Mouse (Mus musculus) embryo, embryonic 10 days (tissue): ENCODE data around the gene Nbeal2.
A peak's percentile ranks its signal among the peaks of the same experiment; 100 is the strongest.

Experiments
- DNase-seq: peaks from one replicate; pipeline ENCODE4 v3.0.0-alpha.2; 2015; ENCODE audit warnings: low spot score

Nbeal2 gene

DNA sequence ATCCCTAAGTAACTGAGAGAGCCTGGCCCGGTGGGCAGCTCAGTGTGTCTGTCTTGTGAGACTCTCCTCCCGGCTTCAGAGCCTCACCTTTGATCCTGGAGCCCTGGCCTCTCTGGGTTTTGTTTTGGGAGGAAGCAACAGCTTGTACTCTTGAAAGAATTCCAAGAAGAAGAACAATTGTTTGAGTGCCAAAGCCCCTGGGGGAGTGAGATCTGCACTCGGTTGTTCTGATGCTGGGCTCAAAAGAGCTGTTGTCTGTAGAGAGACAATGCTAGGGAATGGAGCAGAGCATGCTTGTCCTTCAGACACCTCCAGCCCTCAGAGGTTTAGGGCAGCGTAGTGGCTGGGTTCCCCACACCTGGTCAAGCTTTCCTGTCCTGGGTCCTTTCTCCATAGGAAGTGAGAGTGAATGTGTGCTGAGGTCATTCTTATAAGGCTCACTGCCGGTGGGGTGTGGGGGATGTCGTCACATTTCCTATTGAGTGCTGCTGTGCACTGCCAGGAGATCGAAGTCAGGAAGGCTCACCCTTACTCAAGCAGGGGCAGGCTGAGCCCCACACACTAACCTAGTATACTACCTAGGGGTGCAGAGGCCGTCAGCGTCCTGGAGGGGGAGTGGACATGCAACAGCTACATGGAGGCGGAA, 19.3 kb upstream of the Nbeal2 start:
- no peak for DNase-seq

DNA sequence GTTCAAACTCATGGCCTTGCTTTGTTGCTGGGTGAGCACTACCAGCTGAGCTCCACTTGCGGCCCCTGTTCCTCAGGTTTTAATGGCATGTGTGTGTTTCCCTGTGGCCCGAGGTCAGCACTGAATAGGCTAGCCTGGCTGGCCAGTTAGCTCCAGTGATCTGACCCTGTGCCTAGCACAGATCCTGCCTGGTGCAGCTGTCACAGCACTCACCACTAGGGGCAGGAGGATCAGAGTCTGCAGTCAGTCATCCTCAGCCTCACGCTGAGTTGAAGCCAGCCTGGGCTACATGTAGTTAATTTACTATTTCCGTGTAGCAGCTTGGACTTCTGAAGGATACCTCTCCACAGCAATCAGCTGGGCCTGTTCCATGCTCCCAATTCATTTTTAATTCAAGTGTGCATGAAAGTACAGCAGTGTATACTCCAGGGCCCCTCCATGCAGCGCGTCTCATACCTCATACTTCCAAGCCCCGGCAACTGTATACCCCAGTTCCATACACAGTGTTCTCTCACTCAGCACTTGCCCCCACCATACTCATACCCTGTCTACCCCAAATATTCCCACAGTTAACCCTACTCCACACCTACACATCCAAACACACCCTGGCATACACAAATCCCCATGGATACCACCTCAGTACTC, 18.6 kb upstream of the Nbeal2 start:
- peak; percentile 79 for DNase-seq

DNA sequence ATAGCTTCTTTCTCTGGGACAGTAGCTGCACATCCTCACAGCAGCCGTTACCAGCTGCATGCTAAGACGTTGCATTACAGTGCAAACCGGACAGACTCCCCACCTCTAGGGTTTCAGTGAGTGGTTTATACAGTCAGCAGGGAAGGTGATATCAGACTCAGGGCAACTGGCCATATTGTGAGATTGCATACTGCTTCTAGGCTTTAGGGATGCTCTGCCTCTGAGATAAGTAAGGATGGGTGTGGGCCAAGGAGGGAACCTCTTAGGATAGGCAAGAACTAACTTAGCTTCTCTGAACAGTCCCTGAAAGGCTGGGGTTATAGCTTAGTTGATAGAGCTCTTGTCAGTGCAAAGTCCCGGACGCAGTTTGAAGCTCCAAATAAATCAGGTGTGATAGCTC, 15.8 kb upstream of the Nbeal2 start:
- no peak for DNase-seq

DNA sequence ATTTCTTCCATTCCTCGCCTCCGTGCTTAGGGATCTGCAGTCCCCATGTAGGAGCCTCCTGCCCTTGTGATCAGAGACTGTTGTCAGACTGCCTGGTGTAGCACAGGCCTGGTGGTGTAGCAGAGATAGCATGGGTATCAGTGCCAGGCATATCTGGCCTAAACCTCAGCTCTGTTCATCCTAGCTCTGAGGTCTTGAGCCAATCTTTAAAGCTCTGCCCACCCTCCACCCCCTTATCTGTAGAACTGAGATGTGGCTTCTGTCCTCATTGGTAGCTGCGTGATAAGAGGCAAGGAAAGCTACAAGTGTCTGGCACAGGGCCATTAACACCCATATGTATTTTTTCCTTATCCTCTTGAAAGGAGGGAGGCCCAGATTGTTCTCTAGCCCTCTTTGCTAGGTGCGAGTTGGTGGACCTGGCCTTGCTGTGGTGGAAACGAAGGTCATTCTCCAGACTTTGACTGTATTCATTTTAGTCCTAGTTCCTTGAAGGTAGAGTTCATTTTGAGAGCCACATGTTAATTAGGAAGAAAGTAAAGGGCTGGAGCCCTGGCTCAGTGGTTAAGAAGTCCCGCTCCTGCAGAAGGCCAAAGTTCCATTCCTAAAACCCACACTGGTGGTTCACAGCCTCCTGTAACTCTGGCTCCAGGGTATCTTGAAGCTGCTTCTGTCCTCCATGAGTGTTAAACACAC, 14.8 kb upstream of the Nbeal2 start:
- DNase-seq: no peak

DNA sequence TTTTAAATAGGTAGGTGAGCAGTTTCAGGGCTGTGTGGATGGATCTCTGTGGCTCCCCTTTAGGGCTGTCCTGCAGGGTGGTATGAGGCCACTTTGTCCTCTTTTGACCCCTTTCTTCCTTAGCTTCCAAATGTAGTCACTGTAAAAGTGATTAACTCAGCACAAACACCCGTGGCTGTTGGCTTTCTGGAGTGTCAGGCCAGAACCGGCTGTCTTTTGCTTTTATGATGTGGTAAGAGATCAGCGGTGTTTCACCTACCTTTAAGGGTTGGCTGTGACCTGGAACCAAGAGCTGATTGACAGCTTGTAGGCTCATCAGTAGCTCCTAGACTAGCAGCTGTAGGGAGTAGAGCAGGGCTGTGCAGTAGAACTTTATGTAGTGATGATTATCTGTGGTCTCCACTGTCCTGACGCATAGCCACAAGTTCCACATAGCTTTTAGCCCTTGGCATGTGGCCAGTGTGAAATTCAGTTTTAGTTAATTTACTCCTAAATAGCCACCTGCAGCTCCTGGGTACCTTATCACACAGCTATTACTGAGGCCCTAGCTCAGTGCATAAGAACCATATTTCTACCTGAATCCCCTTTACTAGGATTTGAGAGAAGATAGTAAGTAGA, 13.4 kb upstream of the Nbeal2 start:
- no peak for DNase-seq

DNA sequence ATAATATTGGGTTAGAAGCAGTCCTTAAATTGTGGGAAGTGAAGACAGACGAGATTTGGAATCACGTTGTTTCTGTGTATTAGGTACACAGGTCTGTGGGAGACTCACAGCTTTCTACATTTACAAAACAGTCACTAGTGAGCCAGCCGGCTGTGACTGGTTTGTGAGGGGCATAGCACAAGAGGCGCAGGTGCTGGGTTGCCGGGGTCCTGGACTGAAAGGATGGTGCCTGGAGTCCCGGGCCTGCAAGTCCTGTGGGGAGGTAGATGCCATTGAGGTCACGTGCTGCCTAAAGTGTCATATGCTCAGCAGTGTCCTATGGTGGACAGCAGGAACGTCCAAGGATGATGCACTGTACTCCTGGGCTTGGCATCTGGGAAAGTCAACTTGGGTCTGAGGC, 12.4 kb upstream of the Nbeal2 start:
- DNase-seq: no peak

DNA sequence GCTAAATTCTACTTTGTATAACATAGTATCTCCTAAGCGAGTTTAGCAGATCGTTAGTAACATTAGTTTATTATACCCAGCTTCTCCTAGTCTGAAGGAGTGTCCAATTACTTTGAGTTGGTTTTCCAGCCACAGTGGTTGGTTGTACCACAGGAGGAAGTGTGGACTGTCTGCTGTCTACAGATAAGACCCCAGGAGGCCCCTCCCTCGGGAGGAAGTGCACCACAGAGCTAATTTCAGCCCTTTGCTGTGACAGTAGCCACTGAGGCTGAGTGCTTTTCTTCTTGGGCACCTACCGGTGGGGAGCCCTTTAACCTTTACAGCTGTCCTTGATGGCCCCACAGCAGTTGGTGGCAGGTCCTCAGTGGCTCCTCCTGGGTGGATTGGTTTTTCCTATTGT, 12.0 kb upstream of the Nbeal2 start:
- DNase-seq: peak; percentile 55

DNA sequence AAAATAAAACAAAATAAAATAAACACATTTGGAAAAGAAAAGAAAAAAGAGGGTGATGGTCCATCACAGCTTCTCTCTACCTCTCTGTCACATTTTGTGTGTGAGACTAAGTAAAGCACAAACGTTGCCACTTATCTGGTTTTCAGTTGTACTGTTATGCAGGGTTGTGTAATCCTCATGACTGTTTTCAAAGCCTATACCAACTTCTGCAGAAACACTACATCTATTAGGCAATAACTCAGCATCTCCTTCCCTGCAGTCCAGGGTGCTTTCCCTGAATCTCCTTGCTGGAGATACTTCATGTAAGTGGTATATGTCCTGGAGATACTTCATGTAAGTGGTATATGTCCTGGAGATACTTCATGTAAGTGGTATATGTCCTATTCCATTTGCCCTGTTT, 8.9 kb upstream of the Nbeal2 start:
- no peak for DNase-seq

DNA sequence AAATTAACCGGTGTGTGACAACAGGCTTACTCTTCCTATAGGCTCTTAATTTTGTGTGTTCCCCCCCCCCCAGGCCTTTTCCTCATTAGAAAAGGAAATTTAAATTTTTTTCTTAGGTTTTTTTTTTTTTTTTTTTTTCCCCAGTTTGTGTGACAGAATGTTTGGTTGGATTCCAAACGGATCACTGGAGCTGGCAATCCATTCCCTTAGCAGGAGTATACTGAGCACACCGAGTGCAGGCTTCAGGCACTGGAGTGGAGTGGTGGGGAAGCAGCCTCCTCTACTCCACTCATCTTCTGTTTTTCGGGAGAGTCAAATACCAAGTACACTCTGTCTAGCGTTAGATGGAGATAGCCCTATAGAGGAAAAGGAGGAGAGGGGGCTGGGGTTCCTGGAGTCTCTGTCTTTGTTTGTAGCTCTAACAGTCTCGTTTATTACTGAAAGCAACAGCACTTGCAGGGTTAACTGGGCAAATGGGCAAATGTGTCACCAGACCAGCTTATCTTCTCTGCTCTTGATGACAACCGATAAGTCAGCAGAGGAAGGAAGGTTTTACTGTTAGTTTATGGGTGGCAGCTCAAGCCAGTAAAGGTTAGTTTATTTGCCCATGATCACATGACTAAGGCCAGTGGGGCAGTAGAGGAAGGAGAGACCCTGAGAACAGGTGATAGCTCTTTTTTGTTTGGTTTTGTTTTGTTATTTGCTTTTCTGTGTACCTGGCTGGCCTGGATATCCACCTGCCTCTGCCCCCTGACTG, 7.1 kb upstream of the Nbeal2 start:
- DNase-seq: no peak

DNA sequence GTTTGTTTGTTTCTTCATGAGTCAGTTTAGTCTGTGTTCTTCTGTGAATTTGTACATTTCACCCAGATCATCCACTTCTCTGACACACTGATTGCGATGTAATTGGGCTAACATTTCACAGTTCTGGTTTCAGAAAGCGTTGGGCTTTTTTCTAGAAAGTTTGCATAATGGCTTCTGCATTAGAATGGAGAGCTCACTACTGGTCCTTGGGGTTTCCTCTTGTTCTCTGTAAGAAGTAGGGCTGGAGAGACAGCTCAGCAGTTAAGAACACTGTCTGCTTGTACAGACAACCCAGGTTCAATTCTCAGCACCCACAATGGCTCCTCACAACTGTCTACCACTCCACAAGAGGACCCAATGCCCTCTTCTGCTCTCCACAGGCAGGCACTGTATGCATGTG, 6.2 kb upstream of the Nbeal2 start:
- DNase-seq: no peak

DNA sequence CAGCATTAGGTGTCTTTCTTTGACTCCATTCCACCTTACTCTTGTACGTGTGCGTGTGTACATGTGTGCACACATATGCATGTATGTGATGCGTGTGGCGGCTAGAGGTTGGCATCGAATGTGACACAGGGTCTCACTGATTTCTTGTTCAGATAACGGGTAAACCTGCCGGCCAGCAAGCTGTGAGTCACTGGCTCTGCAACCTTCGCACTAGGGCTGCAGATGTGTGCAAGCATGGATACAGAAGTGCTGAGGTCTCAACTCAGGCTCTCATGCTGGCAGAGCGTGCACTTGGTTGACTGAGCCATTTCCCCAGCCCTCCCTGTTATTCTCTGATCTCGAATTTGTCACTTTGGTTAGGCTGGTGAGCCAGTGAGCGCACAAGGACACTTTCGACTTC, 5.6 kb upstream of the Nbeal2 start:
- no peak for DNase-seq

DNA sequence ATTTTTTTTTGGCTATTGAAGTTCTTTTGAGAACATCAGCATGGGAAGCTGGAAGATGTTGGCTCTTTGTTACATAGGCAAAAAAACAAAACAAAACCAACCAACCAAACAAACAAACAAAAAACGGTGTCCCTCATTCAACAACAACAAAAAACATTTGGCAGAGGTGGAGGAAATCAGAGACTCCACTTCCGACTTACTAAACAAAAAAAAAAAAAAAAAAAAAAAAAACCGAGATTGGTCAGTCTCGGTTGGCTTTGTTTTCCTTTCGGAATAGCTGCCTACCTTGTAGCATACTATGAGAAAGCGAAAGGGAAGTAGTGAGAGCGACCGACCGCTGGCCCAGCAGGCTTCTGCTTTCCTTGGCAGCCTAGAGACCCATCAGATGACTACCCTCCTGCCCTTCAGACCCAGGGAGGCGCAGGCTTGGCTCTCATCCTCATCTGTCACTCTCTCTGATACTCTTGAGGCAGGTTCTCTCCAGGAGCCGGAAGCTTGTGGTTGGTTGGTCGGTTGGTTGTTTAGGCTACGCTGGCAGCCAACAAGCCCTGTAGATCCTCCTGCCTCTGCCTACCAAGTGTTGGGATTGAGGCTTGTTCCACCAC, 3.6 kb upstream of the Nbeal2 start:
- no peak for DNase-seq

DNA sequence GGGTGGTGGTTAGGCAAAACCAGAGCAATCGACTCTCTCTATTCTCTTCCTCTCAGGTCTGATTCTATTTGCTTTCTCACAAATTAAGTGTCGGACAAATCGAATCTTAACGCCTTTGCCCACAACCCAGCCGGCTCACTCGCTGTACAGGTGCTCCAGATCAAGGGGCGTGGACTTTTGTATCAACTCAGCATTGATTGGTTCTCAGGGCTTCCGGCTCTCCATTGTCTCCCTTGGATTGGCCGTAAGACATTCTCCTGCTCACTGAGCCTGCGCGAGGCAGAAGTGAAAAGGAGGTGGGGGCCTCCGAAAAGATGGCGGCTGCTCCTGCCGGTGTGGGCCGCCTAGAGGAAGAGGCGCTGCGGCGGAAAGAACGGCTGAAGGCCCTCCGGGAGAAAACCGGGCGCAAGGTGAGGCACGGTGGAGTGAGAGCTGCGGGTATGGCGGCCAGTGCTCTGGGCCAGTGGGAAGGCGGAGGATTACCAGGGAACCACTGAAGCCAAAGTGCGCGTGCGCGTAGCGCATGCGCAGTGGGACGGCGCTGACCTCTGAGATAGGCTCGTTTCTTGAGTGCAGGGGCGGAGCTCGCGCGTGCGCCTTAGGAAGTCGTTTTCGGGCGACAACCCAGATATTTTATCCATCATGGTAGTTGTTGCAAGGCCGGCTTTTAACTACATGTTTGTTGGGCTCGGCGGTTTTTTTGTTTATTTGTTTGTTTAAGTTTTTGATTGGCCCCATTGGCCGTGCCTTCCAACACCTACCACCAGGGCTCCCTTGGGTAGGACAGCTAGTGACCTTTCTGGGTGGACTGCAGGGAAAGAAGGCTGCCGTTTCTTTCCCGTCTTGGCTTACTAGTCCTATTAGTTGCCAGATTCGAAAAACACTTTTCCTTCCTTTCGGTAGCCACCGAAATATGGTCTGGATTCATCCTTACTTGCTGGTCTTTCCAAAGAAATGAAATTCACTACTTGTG, 2.6 kb upstream of the Nbeal2 start, which contains the start of gene Ccdc12:
Ccdc12 (plus strand) TSS at position 255 of the 973 bp plus-strand sequence.
- DNase-seq: peak; percentile 97

DNA sequence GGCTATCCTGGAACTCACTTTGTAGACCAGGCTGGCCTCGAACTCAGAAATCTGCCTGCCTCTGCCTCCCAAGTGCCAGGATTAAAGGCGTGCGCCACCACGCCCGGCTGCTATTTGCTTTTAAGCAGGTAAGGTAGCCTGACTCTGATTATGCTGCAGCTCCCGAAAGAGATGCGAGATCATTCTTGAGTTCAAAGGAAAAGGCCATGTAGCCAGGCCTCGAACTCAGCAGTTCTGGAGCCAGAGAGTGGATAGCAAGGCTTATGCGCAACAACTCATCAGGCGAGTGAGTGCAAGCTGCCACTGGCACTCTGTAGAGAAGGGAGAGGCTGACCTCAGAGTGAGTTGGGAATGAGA, 1.7 kb upstream of the Nbeal2 start:
- no peak for DNase-seq

DNA sequence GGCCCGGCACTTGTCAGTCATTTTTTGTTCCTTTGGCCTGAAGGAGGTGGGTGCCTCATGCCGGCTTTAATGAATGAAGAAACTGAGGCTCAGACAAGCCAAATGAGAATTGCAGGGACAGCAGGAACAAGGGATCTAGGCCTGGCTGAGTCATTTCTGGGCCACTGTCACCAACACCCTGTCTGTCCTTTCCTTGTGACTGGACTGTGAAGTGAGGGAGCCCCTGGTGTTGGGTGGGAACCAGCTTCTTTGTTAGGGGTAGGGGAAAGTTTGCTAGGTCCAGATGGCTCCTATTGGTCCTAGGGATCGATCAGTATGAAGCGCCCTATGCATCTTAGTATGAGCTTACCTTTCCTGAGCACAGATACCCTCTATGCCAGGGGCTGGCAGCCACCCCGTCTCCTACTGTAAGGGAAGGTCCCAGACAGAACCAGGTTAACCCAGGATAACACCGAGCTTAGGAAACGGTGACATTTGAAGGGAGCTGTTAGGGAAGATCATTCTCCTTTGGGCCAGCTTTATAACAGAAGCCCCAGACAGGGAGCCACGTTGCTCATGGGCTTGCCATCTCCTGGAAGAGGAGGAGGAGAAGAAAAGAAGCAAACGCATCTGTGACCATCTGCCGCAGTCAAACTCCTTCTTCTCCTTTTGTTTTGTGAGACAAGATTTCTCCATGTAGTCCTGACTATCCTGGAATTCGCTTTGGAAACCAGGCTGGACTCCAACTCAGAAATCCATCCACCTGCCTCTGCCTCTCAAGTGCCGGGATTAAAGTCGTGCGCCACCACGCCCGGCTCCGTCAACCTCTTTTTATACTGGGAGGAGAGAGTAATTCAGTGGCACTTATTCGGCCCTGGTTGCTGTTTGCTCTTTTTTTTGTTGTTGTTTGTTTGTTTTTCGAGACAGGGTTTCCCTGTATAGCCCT, 1.0 kb upstream of the Nbeal2 start:
- DNase-seq: no peak

DNA sequence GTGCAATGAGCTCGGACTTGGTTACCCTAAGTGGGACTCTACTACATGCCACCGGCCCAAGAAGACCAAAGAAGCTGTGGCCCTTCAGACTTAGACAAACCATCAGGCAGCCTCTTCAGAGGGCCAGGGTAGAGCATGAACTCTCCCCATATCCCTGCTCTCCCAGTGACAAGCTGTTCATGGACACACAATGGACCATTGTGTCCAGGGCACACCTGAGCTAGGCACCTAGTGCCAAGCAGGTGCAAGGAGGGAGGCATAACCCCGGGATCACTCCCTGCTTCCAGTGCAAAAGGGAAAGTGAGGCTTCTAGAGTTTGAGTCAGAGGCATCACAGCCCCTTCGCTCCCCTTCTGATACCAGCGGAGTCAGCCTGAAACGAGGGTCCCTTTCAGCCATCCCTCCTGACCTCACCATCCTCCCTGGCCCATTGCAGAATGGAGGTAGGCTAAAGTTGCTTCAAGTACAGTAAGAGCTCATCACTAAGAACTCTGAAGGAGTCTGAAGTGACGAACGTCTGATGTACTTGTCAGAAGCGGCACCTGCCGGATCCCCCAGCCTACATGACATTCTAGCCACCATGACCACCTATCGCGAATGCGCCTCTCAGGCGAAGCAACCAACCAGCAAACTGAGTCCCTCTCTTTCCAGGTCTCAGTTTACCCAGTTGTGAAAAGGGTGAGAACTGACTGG, 852 bp downstream of the Nbeal2 start:
- no peak for DNase-seq

DNA sequence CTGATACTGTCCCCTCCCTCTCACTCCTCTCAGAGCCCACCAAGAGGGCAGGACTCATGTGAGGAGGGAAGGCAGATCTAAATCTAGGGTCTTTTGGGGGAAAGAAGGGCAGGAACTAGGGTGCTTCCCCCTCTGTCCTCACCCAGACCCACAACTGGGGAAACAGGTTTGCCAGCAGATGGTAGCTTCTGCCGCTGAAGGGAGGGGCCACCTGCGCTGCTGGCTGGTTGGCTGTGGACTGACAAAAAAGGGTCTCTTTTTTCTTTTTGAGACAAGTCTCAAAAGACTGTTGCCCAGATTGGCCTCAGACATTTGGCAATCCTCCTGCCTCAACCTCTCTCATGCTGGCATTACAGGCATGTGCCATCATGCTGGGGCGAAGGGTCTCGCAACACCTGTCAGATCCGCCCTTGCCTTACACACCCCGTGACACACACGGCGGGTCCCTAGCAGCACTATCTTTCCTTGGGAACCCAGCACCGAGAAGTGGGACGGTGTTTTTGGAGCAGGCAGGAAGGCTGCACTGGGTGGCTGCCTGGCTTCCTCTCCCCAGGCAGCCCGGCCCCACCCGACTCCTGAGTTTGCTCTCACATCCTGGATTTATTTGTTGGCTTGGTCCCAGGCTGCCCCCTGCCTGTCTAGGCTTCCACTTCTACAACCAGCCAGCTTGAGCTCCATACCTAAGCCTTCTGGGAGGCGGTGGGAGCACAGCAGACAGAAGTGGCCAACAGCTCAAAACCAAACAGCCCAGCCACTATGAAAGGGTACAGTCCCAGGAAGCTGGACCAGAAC, 1.8 kb downstream of the Nbeal2 start:
- DNase-seq: peak; percentile 52

DNA sequence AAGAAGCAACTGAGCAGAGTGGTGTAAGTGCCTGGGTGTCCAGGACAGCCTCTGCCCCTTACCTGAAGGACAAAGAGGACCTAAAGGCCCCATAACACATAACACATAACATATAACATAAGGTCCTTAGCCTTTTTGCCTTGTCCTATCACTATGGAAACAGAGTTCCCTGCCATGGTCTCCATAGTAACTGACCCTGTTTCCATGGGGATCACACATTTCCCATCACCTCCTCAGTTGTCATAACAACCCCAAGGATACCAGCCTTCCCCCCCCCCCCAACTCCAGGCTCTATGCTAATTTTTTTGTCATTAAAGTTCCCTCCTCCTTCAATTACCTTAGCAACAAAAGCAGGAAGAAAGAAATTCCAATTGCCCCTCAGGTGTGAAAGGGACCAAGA, 4.2 kb downstream of the Nbeal2 start:
- DNase-seq: no peak
